Mouse (Mus musculus) lung, adult 2 months (tissue): ENCODE data around the gene Fads2.

Experiments used
- CTCF ChIP-seq: fragments of 200-500 bp; IDR thresholded peaks from 2 replicates; pipeline ENCODE4 v1.5.1; 2011; ENCODE audit warnings: mild to moderate bottlenecking, low read length, control low read depth; ENCODE audit not compliant: insufficient read depth
- POLR2A ChIP-seq: fragments of 200-500 bp; IDR thresholded peaks from 2 replicates; pipeline ENCODE4 v1.6.1; 2011; ENCODE audit warnings: low read depth, mild to moderate bottlenecking, control low read depth, low read length, borderline replicate concordance; ENCODE audit errors: extremely low read depth

DNA sequence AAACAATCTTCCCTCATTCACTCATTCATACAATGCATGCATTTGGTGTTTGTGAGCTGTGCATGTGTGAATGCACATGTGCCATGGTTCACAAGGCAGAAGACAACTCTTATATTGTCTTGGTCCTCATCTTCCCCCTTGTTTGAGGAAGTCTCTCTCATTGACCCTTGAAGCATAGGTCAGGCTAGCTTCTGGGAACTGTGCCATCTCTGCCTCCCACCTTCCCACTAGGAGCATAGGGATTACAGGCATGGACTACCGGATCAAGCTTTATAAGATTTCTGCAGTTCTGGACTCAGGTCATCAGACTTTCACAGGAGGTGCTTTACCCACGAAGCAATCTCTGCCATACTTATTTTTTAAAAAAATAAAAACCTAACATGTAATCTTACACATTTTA lies 64.0 kb downstream of the Fads2 start:
- TF ChIP-seq CTCF (no peak), POLR2A (no peak)
